Mouse (Mus musculus) cerebellum, adult 9-10 months (tissue): ENCODE results near the gene Gm10130.
A peak's percentile ranks its signal among the peaks of the same experiment; 100 is the strongest.
"Not testable (repeated sequence)": the region's sequence is repeated elsewhere in the genome, so short reads cannot be mapped to it uniquely, and the experiment has no call there.

Source experiments
- DNase-seq: peaks from one replicate; pipeline ENCODE4 v3.0.0; 2022

Gene Gm10130

DNA sequence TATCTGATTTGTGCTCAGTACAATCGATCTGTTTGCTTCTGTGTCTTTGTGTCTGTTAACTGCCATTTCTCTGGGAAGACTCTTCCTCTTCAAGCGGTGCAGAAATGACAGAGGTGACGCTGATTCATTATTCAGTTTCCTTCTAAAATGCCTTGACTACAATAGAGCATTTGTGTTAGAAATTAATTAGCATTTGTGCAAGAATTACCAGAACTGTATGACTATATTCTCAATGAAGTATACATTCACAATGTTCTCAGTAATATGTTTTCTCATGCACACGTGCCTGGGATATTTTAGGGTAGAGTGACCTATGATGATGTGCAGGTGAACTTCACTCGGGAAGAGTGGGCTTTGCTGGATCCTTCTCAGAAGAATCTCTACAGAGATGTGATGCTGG, at the start of gene Gm10130:
Gene Gm10130 (plus strand): TSS at position 301 of the 400 bp plus-strand sequence.
- no peak for DNase-seq

DNA sequence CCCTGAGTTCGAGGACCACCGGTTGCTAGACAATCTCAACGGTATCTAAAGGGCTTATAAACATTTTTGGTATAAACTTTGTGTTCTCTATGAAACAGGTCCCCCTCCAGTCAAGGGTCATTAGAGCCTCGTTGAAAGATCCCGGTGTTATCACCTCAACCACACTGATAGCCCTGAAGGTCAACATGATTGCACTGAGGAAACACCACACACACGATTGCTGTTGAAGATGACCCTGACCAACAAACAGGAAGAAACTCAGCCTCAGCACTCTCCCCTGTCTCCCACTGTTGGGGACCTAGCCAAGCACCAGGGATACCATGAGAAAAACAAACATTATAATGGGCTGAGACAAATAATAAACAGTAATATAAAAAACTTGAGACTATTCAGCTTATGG, 29.8 kb upstream of the Gm10130 start:
- DNase-seq: no peak

GRCm38 (mm10) chr2:150299096-150299495, 24.4 kb upstream of the Gm10130 start:
- DNase-seq: no peak

GRCm38 (mm10) chr2:150307183-150307773, 16.2 kb upstream of the Gm10130 start:
- no peak for DNase-seq

DNA sequence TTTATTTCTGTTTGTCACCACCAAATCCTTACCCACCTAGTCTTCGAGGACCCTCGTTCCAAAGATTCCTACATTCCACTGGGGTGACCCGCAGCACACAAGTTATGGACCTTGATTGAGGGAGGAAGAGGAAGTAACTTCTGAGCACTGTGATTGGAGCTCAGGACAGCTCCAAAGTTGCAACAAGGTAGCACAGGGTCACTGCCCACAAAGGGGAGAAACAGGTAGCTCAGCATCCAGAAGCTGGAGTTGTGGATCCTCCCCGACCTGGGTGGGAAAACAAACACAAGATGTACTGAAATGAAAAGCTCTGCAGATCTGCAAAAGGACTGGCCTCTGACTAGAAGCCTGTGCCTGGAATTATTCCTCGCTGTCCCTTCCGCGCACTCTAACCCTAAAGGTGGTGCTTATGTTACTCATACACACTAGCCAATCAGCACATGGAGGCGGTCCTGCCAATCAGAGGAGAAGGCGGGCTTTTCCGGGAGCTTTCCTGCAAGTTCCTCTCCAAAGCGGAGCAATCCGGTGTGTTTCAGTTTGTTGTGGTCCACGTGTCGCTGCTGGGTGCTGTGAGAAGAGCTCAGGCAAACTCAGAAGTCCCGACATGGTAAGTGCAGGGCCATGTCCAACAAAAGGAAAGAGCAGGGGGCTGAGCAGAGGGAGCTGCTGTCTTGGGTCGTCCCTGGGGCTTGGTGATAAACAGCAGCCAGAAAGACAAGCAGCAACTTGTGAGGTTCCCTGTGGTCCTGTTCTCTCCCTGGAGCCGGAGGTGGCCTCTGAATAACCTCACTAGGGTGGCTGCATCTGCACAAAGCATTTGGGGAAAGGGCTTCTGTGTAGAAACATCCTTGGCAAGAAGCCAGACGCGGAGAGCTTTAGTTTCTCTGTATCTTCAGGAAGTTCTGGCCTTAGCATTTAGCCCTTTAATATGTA, 12.3 kb upstream of the Gm10130 start:
- peak; percentile 94 for DNase-seq

DNA sequence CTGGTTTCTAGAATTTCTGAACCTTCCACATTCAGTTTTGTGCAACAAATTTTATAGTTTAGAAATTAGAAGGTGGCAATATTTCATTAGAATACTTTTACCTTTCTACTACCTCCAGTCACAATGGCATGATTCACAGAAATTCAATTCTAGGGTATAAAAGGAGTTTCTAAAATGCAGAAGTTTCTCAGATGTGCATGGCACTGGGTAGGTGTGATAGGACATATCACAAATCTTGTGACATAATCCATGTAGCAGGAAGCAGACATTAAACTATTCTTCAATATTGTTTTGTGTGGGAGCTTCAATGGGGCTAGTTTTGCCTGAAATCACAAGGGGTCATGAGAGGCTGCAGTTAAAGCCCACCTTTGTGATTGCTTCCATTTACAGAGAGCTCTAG, 7.4 kb upstream of the Gm10130 start:
- no peak for DNase-seq

DNA sequence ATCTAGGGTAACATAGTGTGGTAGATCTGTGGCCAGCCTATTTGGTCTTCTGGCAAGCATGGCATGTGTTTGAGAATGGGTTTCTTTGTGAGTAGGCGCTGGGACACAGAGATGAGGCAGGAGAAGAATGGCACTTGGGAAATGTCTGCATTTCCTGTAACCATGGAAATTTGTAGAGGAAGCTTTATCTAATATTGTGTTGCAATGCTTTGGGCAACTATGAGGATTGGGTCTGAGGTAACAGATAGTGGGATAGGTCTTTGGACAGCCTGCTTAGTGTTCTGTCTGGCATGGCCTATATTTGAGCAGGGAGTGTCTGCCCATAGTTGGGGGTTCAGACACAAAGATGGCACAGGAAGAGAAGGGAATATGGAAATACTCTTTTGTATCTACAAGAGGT, 4.5 kb upstream of the Gm10130 start:
- no peak for DNase-seq

GRCm38 (mm10) chr2:150357136-150357535, 33.6 kb downstream of the Gm10130 start:
- DNase-seq: not testable (repeated sequence)

GRCm38 (mm10) chr2:150362113-150362877, 38.8 kb downstream of the Gm10130 start, which contains the start of gene 3300002I08Rik:
Gene 3300002I08Rik, minus strand, starts transcription at chr2:150362765.
- peak; percentile 94 for DNase-seq

- DNase-seq: no peak
These were observed 39.4 kb downstream of the Gm10130 start for GRCm38 (mm10) chr2:150362878-150363229.

GRCm38 (mm10) chr2:150385553-150386106, 62.1 kb downstream of the Gm10130 start:
- DNase-seq: peak; percentile 20

- no peak for DNase-seq
These were observed 66.7 kb downstream of the Gm10130 start for GRCm38 (mm10) chr2:150390198-150390597.

DNA sequence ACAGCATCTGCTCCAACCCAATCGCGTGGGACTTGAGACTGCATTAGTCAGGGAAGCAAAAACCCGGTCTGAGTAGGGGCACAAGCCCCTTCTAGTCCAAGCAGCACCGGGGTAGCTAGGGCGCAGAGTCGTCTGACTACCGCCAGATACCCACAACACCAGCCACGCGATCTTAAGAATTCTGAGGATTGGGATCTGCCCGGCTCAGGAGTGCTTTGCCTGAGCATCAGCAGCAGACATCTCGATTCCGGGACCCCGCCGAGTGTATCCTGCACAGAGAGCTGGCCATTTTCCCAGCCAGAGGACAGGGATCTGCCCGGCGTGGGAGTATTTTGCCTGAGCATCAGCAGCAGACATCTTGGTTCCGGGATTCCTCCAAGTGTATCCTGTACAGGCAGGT, 88.6 kb downstream of the Gm10130 start:
- not testable (repeated sequence) for DNase-seq
